Mouse (Mus musculus) CH12.LX (cell line): ENCODE data around the gene Adamtsl4. TPM values are rescaled to one million over a fixed set of nuclear protein-coding genes. Genes with fewer than 3 reads are reported as not detected.

Experiments
- DNase-seq: peaks from one replicate; pipeline ENCODE4 v3.0.0-alpha.2; 2013; ENCODE audit errors: extremely low read depth
- H3K27ac ChIP-seq: 2 replicates; pipeline ENCODE4 v1.5.1; 2012; ENCODE audit warnings: low read depth, mild to moderate bottlenecking, control low read depth, moderate library complexity; ENCODE audit not compliant: insufficient read depth
- H3K27me3 ChIP-seq: replicated peaks from 2 replicates; pipeline ENCODE3; 2012; ENCODE audit warnings: inconsistent platforms
- H3K36me3 ChIP-seq, 2 experiments: replicated peaks in 1 of 2; 2 replicates each; pipeline versions ENCODE3 to v1.6.1; 2012; ENCODE audit warnings: inconsistent platforms in 1 of 2, low read length in 1 of 2, mild to moderate bottlenecking in 1 of 2, mixed read lengths in 1 of 2, moderate library complexity in 1 of 2; ENCODE audit not compliant: control insufficient read depth in 1 of 2, insufficient read depth in 1 of 2
- H3K4me1 ChIP-seq, 2 experiments: 2 replicates each; pipeline ENCODE4 v1.6.1; 2012; ENCODE audit warnings: inconsistent platforms in 1 of 2, moderate library complexity in 1 of 2; ENCODE audit not compliant: insufficient read depth in 2 of 2, control insufficient read depth in 1 of 2
- H3K4me2 ChIP-seq: 2 replicates; pipeline ENCODE4 v1.6.1; 2012; ENCODE audit warnings: low read depth, mild to moderate bottlenecking, control low read depth; ENCODE audit not compliant: poor library complexity, insufficient read depth, severe bottlenecking
- H3K4me3 ChIP-seq, 3 experiments: fragments of 150-350 bp in 1 of 3; sonication (generic) in 1 of 3; replicated peaks in 1 of 3; 2 replicates each; pipeline versions ENCODE3 to v1.5.1; 2011 to 2012; ENCODE audit warnings: low read depth in 2 of 3, low read length in 2 of 3, mild to moderate bottlenecking in 2 of 3, moderate library complexity in 2 of 3, control low read depth in 1 of 3, improper control_type of control experiment in 1 of 3, inconsistent platforms in 1 of 3, mixed read lengths in 1 of 3; ENCODE audit not compliant: poor library complexity in 1 of 3
- H3K79me2 ChIP-seq: replicated peaks from 2 replicates; pipeline ENCODE4 v1.6.1; 2012; ENCODE audit warnings: mild to moderate bottlenecking, moderate library complexity; ENCODE audit not compliant: control insufficient read depth, poor library complexity, insufficient read depth, severe bottlenecking; ENCODE audit errors: extremely low read depth
- H3K9ac ChIP-seq: 2 replicates; pipeline ENCODE4 v1.6.1; 2012; ENCODE audit warnings: low read depth, mild to moderate bottlenecking, control low read depth, moderate library complexity; ENCODE audit not compliant: insufficient read depth
- H3K9me3 ChIP-seq: replicated peaks from 2 replicates; pipeline ENCODE3; 2012; ENCODE audit warnings: low read length, inconsistent platforms, mixed read lengths
- BHLHE40 ChIP-seq: IDR thresholded peaks from 2 replicates; pipeline ENCODE4 v1.6.1; 2011; ENCODE audit warnings: mild to moderate bottlenecking, low read depth, low read length, improper control_type of control experiment
- CHD1 ChIP-seq: IDR thresholded peaks from 2 replicates; pipeline ENCODE4 v1.6.1; 2012; ENCODE audit warnings: low read depth, low read length, improper control_type of control experiment, inconsistent platforms
- CHD2 ChIP-seq: IDR thresholded peaks from 2 replicates; pipeline ENCODE4 v1.6.1; 2011; ENCODE audit warnings: low read length, improper control_type of control experiment
- CTCF ChIP-seq, 2 experiments: IDR thresholded peaks in 1 of 2; conservative IDR thresholded peaks in 1 of 2; 2 replicates each; pipeline ENCODE4 v1.5.1; 2011 to 2012; ENCODE audit warnings: low read depth in 2 of 2, low read length in 2 of 2, improper control_type of control experiment in 1 of 2, inconsistent platforms in 1 of 2, mild to moderate bottlenecking in 1 of 2, moderate library complexity in 1 of 2
- E2F4 ChIP-seq: IDR thresholded peaks from 2 replicates; pipeline ENCODE4 v1.6.1; 2011; ENCODE audit warnings: low read depth, low read length, improper control_type of control experiment; ENCODE audit not compliant: insufficient replicate concordance
- ELF1 ChIP-seq: IDR thresholded peaks from 2 replicates; pipeline ENCODE4 v1.6.1; 2014; ENCODE audit warnings: low read depth, mild to moderate bottlenecking, inconsistent platforms, low read length, improper control_type of control experiment
- GABPA ChIP-seq: IDR thresholded peaks from 2 replicates; pipeline ENCODE4 v1.6.1; 2012; ENCODE audit warnings: low read depth, low read length, improper control_type of control experiment, inconsistent platforms; ENCODE audit not compliant: insufficient replicate concordance
- IRF4 ChIP-seq: IDR thresholded peaks from 2 replicates; pipeline ENCODE4 v1.6.1; 2014; ENCODE audit warnings: low read depth, mild to moderate bottlenecking, inconsistent platforms, low read length, improper control_type of control experiment
- JUN ChIP-seq: IDR thresholded peaks from 2 replicates; pipeline ENCODE4 v1.6.1; 2011; ENCODE audit warnings: low read depth, mild to moderate bottlenecking, low read length, improper control_type of control experiment, moderate library complexity; ENCODE audit not compliant: insufficient read depth
- JUND ChIP-seq: conservative IDR thresholded peaks from 2 replicates; pipeline ENCODE4 v1.6.1; 2011; ENCODE audit warnings: low read depth, low read length, improper control_type of control experiment
- MAFK ChIP-seq: IDR thresholded peaks from 2 replicates; pipeline ENCODE4 v1.6.1; 2011; ENCODE audit warnings: low read length, improper control_type of control experiment; ENCODE audit not compliant: insufficient replicate concordance
- MAX ChIP-seq: IDR thresholded peaks from 2 replicates; pipeline ENCODE4 v1.6.1; 2011; ENCODE audit warnings: low read length, improper control_type of control experiment
- MAZ ChIP-seq: IDR thresholded peaks from 2 replicates; pipeline ENCODE4 v1.6.1; 2012; ENCODE audit warnings: low read depth, mild to moderate bottlenecking, inconsistent platforms, low read length, improper control_type of control experiment, moderate library complexity
- MEF2A ChIP-seq: IDR thresholded peaks from 2 replicates; pipeline ENCODE4 v1.6.1; 2014; ENCODE audit warnings: low read depth, mild to moderate bottlenecking, inconsistent platforms, low read length, improper control_type of control experiment, borderline replicate concordance
- MXI1 ChIP-seq: IDR thresholded peaks from 2 replicates; pipeline ENCODE4 v1.6.1; 2011; ENCODE audit warnings: mild to moderate bottlenecking, low read depth, low read length, improper control_type of control experiment
- MYC ChIP-seq: IDR thresholded peaks from 2 replicates; pipeline ENCODE4 v1.6.1; 2011; ENCODE audit warnings: low read depth, mild to moderate bottlenecking, improper control_type of control experiment, low read length
- NRF1 ChIP-seq: IDR thresholded peaks from 2 replicates; pipeline ENCODE4 v1.6.1; 2014; ENCODE audit warnings: low read depth, mild to moderate bottlenecking, inconsistent platforms, low read length, improper control_type of control experiment, moderate library complexity
- PAX5 ChIP-seq: IDR thresholded peaks from 2 replicates; pipeline ENCODE4 v1.6.1; 2012; ENCODE audit warnings: low read length, inconsistent platforms, mixed read lengths
- POLR2A ChIP-seq: IDR thresholded peaks from 2 replicates; pipeline ENCODE4 v1.6.1; 2011; ENCODE audit warnings: low read depth, mild to moderate bottlenecking, improper control_type of control experiment, low read length
- POLR2AphosphoS2 ChIP-seq: IDR thresholded peaks from 2 replicates; pipeline ENCODE4 v1.6.1; 2011; ENCODE audit warnings: low read depth, low read length, improper control_type of control experiment
- RAD21 ChIP-seq: IDR thresholded peaks from 2 replicates; pipeline ENCODE4 v1.6.1; 2011; ENCODE audit warnings: low read depth, mild to moderate bottlenecking, low read length, improper control_type of control experiment, moderate library complexity
- SIN3A ChIP-seq: IDR thresholded peaks from 2 replicates; pipeline ENCODE4 v1.6.1; 2012; ENCODE audit warnings: low read length, improper control_type of control experiment, inconsistent platforms
- SMC3 ChIP-seq: IDR thresholded peaks from 2 replicates; pipeline ENCODE4 v1.6.1; 2011; ENCODE audit warnings: low read depth, low read length, improper control_type of control experiment
- TBP ChIP-seq: conservative IDR thresholded peaks from 2 replicates; pipeline ENCODE4 v1.6.1; 2011; ENCODE audit warnings: low read depth, low read length, improper control_type of control experiment
- TCF12 ChIP-seq: IDR thresholded peaks from 2 replicates; pipeline ENCODE4 v1.6.1; 2014; ENCODE audit warnings: low read depth, mild to moderate bottlenecking, inconsistent platforms, low read length, improper control_type of control experiment
- UBTF ChIP-seq: IDR thresholded peaks from 2 replicates; pipeline ENCODE4 v1.6.1; 2012; ENCODE audit warnings: low read depth, mild to moderate bottlenecking, inconsistent platforms, low read length, improper control_type of control experiment, moderate library complexity
- USF1 ChIP-seq: IDR thresholded peaks from 2 replicates; pipeline ENCODE4 v1.6.1; 2014; ENCODE audit warnings: low read depth, mild to moderate bottlenecking, inconsistent platforms, low read length, improper control_type of control experiment
- USF2 ChIP-seq: conservative IDR thresholded peaks from 2 replicates; pipeline ENCODE4 v1.6.1; 2011; ENCODE audit warnings: low read depth, low read length, improper control_type of control experiment
- ZC3H11A ChIP-seq: IDR thresholded peaks from 2 replicates; pipeline ENCODE4 v1.6.1; 2012; ENCODE audit warnings: low read depth, mild to moderate bottlenecking, inconsistent platforms, low read length, improper control_type of control experiment
- ZKSCAN1 ChIP-seq: IDR thresholded peaks from 2 replicates; pipeline ENCODE4 v1.6.1; 2012; ENCODE audit warnings: low read depth, inconsistent platforms, low read length, improper control_type of control experiment, borderline replicate concordance
- ZMIZ1 ChIP-seq: IDR thresholded peaks from 2 replicates; pipeline ENCODE4 v1.6.1; 2012; ENCODE audit warnings: low read depth, mild to moderate bottlenecking, inconsistent platforms, low read length, improper control_type of control experiment
- ZNF384 ChIP-seq: IDR thresholded peaks from 2 replicates; pipeline ENCODE4 v1.6.1; 2012; ENCODE audit warnings: low read depth, low read length, improper control_type of control experiment, inconsistent platforms
- dilution Hi-C: fragments of 300-500 bp; cut with MboI; formaldehyde crosslinking; loops from 2 replicates; pipeline ENCODE4 v1.14.3; 2020; ENCODE audit warnings: low sequenced_read_pairs; ENCODE audit not compliant: extremely low pct_unique_long_range_greater_than_20kb, extremely low pct_ligation_motif_present
- in situ Hi-C: fragments of 300-500 bp; cut with MboI; formaldehyde crosslinking; loops from 3 replicates; pipeline ENCODE4 v1.14.3; 2019; ENCODE audit warnings: low sequenced_read_pairs, low pct_ligation_motif_present, low pct_unique_long_range_greater_than_20kb, mixed read lengths
- polyA plus RNA-seq: library from polyadenylated mRNA; unstranded; fragments of >175 nt; gene quantifications from 2 replicates; pipeline ENCODE4 v1.2.1, GENCODE M21; 2012; ENCODE audit warnings: low read depth; ENCODE audit not compliant: insufficient read length
- total RNA-seq, 2 experiments: library from RNA; depleted of rRNA; stranded (reverse); fragments of 300-350 nt in 1 of 2; fragments of >200 nt in 1 of 2; gene quantifications; 2 replicates each; pipeline ENCODE4 v1.2.3; 2012 to 2014

Adamtsl4 gene
- total and polyA plus RNA-seq, 3 experiments: 0.10 to 0.85 TPM; not detected in 1

GRCm38 (mm10) chr3:95652204-95652811 is 35.4 kb downstream of the Adamtsl4 start (continued):
- TF ChIP-seq CHD1 (peak; percentile 41; the same call in 1 of the 2 replicates), ZNF384 (peak; percentile 58), JUN (no peak), GABPA (no peak), POLR2A (no peak), MEF2A (peak; percentile 93), SMC3 (peak; percentile 23; the same call in 1 of the 2 replicates), POLR2AphosphoS2 (no peak; the same call in 1 of the 2 replicates), BHLHE40 (peak; percentile 91)

GRCm38 (mm10) chr3:95651391-95652203 is 36.1 kb downstream of the Adamtsl4 start:
- Histone ChIP-seq H3K9ac (peak overlapping the region; percentile 50), H3K36me3 (no peaks in the 10 kb centered on the region), H3K27ac (peak overlapping the region; percentile 96), H3K9me3 (no peaks in the 10 kb centered on the region), H3K4me3 (peak overlapping the region in 1 of 3 experiments; percentile 14), H3K4me1 (peaks cover 29 to 80% of the 10 kb centered on the region in 2 experiments), H3K79me2 (no peaks in the 10 kb centered on the region), H3K4me2 (peak overlapping the region; percentile 8), H3K27me3 (no peaks in the 10 kb centered on the region)
- in situ Hi-C loops (loop anchor here (10.0 kb wide), 1 partner anchor 573 kb away; the partner anchor contains the start of genes Hist2h2ac and Hist2h2be), dilution Hi-C loops (no loop called here)
- peak; percentile 89 for DNase-seq
- TF ChIP-seq JUN (peak; percentile 72), GABPA (no peak), ZMIZ1 (peak; percentile 59), UBTF (no peak), CHD2 (peak; percentile 84), MAZ (peak; percentile 87), E2F4 (0 out of 2 replicates have a peak, but pooled peaks have one; percentile 51), PAX5 (no peak), RAD21 (no peak; the same call in none of the 2 replicates), USF2 (no peak), IRF4 (peak; percentile 95), TBP (no peak), SIN3A (peak; percentile 69; the same call in 1 of the 2 replicates), NRF1 (peak; percentile 33; the same call in 1 of the 2 replicates), MEF2A (peak; percentile 94), USF1 (no peak), BHLHE40 (peak; percentile 87), MYC (no peak), ZC3H11A (no peak), POLR2AphosphoS2 (no peak), MXI1 (peak; percentile 54; the same call in 1 of the 2 replicates), JUND (peak; percentile 77), ZNF384 (peak; percentile 75), MAFK (0 out of 2 replicates have a peak, but pooled peaks have one; percentile 56), SMC3 (no peak; the same call in 1 of the 2 replicates), TCF12 (peak; percentile 97), CTCF (conservative IDR thresholded peaks at IDR 0.05 in 1 of 2, IDR thresholded peaks at IDR 0.05 in 1 of 2; ENCODE audit: low read depth in 2 of 2, low read length in 2 of 2) (no peak), MAX (peak; percentile 69), ELF1 (peak; percentile 39), ZKSCAN1 (no peak), CHD1 (peak; percentile 60)
